Mouse (Mus musculus): ENCODE results near the gene Btbd6. TPM values are rescaled to one million over a fixed set of nuclear protein-coding genes. Genes with fewer than 3 reads are reported as not detected.

Gene Btbd6
- total and polyA plus RNA-seq, 2 experiments from 2014 or later, result 21.6 to 62.7 TPM

GRCm38 (mm10) chr12:113013021-113013491 lies 36.8 kb downstream of the Btbd6 start:
- Histone ChIP-seq H3K27ac (ENCODE audit: low read depth) (peak overlapping the region; percentile 79), H3K36me3 (replicated peaks; ENCODE audit: control insufficient read depth, insufficient read depth, low read length) (no peaks in the 10 kb centered on the region), H3K4me2 (ENCODE audit: low read depth, low read length) (no peak overlapping the region), H3K9me3 (replicated peaks; ENCODE audit: control insufficient read depth, low read length) (no peaks in the 10 kb centered on the region), H3K4me3 (ENCODE audit: low read depth, low read length) (no peak overlapping the region), H3K27me3 (ENCODE audit: control insufficient read depth, insufficient read depth, low read length) (no peaks in the 10 kb centered on the region), H3K9ac (replicated peaks; ENCODE audit: low read depth, low read length) (no peak overlapping the region), H3K4me1 (ENCODE audit: control insufficient read depth, insufficient read depth) (peaks cover 20% of the 10 kb centered on the region)
- ATAC-seq (ENCODE audit: insufficient read depth, low read depth), result no peak
- WGBS, result 65% methylated on average over 3 of the region's 3 CpGs
- TF ChIP-seq EP300 (IDR thresholded peaks at IDR 0.05; ENCODE audit: low read depth) (no peak), CTCF (IDR thresholded peaks at IDR 0.05; ENCODE audit: low read depth) (no peak)
- no peak for DNase-seq (ENCODE audit: low spot score)

GRCm38 (mm10) chr12:113013604-113014558 lies 37.6 kb downstream of the Btbd6 start, which contains the start of gene Pacs2:
TSS of gene Pacs2 (plus strand) at chr12:113014508.
- TF ChIP-seq CTCF (IDR thresholded peaks at IDR 0.05; ENCODE audit: low read depth), result no peak
- 0 out of 2 replicates have a peak, but pooled peaks have one; percentile 29 for TF ChIP-seq EP300 (IDR thresholded peaks at IDR 0.05; ENCODE audit: low read depth)
- peak within 1 kb of the TSS; percentile 87 for H3K4me2 ChIP-seq (ENCODE audit: low read depth, low read length)
- H3K9ac ChIP-seq (replicated peaks; ENCODE audit: low read depth, low read length), result peak within 1 kb of the TSS; percentile 80
- H3K27me3 ChIP-seq (ENCODE audit: control insufficient read depth, insufficient read depth, low read length), result no peaks in the 10 kb centered on the region
- peak within 1 kb of the TSS; percentile 84 for H3K4me3 ChIP-seq (ENCODE audit: low read depth, low read length)
- 4% methylated on average over 61 of the region's 85 CpGs for WGBS
- peak within 1 kb of the TSS; percentile 79 for H3K27ac ChIP-seq (ENCODE audit: low read depth)
- DNase-seq (ENCODE audit: low spot score) (peak; percentile 91), ATAC-seq (ENCODE audit: insufficient read depth, low read depth) (peak; percentile 95)
- H3K4me1 ChIP-seq (ENCODE audit: control insufficient read depth, insufficient read depth), result peaks cover 20% of the 10 kb centered on the region
- H3K9me3 ChIP-seq (replicated peaks; ENCODE audit: control insufficient read depth, low read length), result no peaks in the 10 kb centered on the region
- no peaks in the 10 kb centered on the region for H3K36me3 ChIP-seq (replicated peaks; ENCODE audit: control insufficient read depth, insufficient read depth, low read length)

- DNase-seq (ENCODE audit: low spot score) (no peak), ATAC-seq (ENCODE audit: insufficient read depth, low read depth) (peak; percentile 19)
- under 1% methylated on average over 58 of the region's 64 CpGs for WGBS
- Histone ChIP-seq H3K4me3 (ENCODE audit: low read depth, low read length) (peak overlapping the region; percentile 84), H3K27me3 (ENCODE audit: control insufficient read depth, insufficient read depth, low read length) (no peaks in the 10 kb centered on the region), H3K4me2 (ENCODE audit: low read depth, low read length) (peak overlapping the region; percentile 87), H3K4me1 (ENCODE audit: control insufficient read depth, insufficient read depth) (peaks cover 20% of the 10 kb centered on the region), H3K9me3 (replicated peaks; ENCODE audit: control insufficient read depth, low read length) (no peaks in the 10 kb centered on the region), H3K36me3 (replicated peaks; ENCODE audit: control insufficient read depth, insufficient read depth, low read length) (no peaks in the 10 kb centered on the region), H3K27ac (ENCODE audit: low read depth) (peak overlapping the region; percentile 68), H3K9ac (replicated peaks; ENCODE audit: low read depth, low read length) (peak overlapping the region; percentile 80)
- no peak for TF ChIP-seq EP300 (IDR thresholded peaks at IDR 0.05; ENCODE audit: low read depth)
- TF ChIP-seq CTCF (IDR thresholded peaks at IDR 0.05; ENCODE audit: low read depth), result no peak
Measured at GRCm38 (mm10) chr12:113014561-113015556, 38.6 kb downstream of the Btbd6 start.

DNA sequence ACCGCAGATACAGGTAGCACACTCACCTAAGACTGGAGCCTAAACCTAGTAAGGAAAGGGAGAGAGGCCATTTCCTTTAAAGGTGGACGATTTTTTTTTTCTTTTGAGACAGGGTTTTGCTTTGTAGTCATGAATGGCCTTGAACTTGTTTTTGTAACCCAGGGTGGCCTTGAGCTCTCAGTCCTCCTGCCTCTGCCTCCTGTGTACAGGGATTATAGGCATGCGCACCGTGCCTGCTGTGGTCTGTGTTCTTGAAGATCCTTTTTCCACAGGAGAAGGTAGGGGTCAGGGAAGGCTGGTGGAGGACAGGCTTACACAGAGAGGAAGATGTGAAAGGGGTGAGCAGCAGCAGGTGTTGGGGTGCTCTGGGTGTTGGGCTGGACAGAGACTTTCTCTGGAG lies 39.7 kb downstream of the Btbd6 start:
- Histone ChIP-seq H3K4me2 (ENCODE audit: low read depth, low read length) (no peak overlapping the region), H3K27me3 (ENCODE audit: control insufficient read depth, insufficient read depth, low read length) (no peaks in the 10 kb centered on the region), H3K4me1 (ENCODE audit: control insufficient read depth, insufficient read depth) (peaks cover 20% of the 10 kb centered on the region), H3K9ac (replicated peaks; ENCODE audit: low read depth, low read length) (no peak overlapping the region), H3K9me3 (replicated peaks; ENCODE audit: control insufficient read depth, low read length) (no peaks in the 10 kb centered on the region), H3K4me3 (ENCODE audit: low read depth, low read length) (no peak overlapping the region), H3K27ac (ENCODE audit: low read depth) (no peak overlapping the region), H3K36me3 (replicated peaks; ENCODE audit: control insufficient read depth, insufficient read depth, low read length) (no peaks in the 10 kb centered on the region)
- no peak for ATAC-seq (ENCODE audit: insufficient read depth, low read depth)
- TF ChIP-seq EP300 (IDR thresholded peaks at IDR 0.05; ENCODE audit: low read depth), result no peak
- no peak for TF ChIP-seq CTCF (IDR thresholded peaks at IDR 0.05; ENCODE audit: low read depth)
- 85% methylated on average over 4 of the region's 4 CpGs for WGBS
- no peak for DNase-seq (ENCODE audit: low spot score)

GRCm38 (mm10) chr12:113016976-113017375 lies 40.7 kb downstream of the Btbd6 start:
- H3K36me3 ChIP-seq (replicated peaks; ENCODE audit: control insufficient read depth, insufficient read depth, low read length), result no peaks in the 10 kb centered on the region
- 72% methylated on average over 8 of the region's 8 CpGs for WGBS
- no peak for DNase-seq (ENCODE audit: low spot score)
- H3K4me1 ChIP-seq (ENCODE audit: control insufficient read depth, insufficient read depth), result peaks cover 20% of the 10 kb centered on the region
- no peak overlapping the region for H3K4me2 ChIP-seq (ENCODE audit: low read depth, low read length)
- TF ChIP-seq CTCF (IDR thresholded peaks at IDR 0.05; ENCODE audit: low read depth) (no peak), EP300 (IDR thresholded peaks at IDR 0.05; ENCODE audit: low read depth) (no peak)
- no peaks in the 10 kb centered on the region for H3K27me3 ChIP-seq (ENCODE audit: control insufficient read depth, insufficient read depth, low read length)
- no peak overlapping the region for H3K4me3 ChIP-seq (ENCODE audit: low read depth, low read length)
- ATAC-seq (ENCODE audit: insufficient read depth, low read depth), result no peak
- H3K9me3 ChIP-seq (replicated peaks; ENCODE audit: control insufficient read depth, low read length), result no peaks in the 10 kb centered on the region
- H3K27ac ChIP-seq (ENCODE audit: low read depth), result no peak overlapping the region
- H3K9ac ChIP-seq (replicated peaks; ENCODE audit: low read depth, low read length), result no peak overlapping the region

Measured in heart, postnatal 0 days (tissue).